Mouse (Mus musculus): ENCODE measurements around the gene Ncs1.

GRCm38 (mm10) chr2:31339826-31340225, 94.2 kb downstream of the Ncs1 start:
- TF ChIP-seq MAX (IDR thresholded peaks at IDR 0.05; ENCODE audit: low read length) (no peak), POLR2A (IDR thresholded peaks at IDR 0.05; ENCODE audit: low read depth, low read length) (no peak), EP300 (IDR thresholded peaks at IDR 0.05; ENCODE audit: low read length) (no peak), CHD1 (IDR thresholded peaks at IDR 0.05; ENCODE audit: low read depth, low read length) (no peak), ZNF384 (IDR thresholded peaks at IDR 0.05; ENCODE audit: low read depth, low read length) (no peak), CHD2 (IDR thresholded peaks at IDR 0.05; ENCODE audit: low read length) (no peak), CTCF (conservative IDR thresholded peaks at IDR 0.05 in 1 of 2, IDR thresholded peaks at IDR 0.05 in 1 of 2; ENCODE audit: low read depth in 2 of 2, low read length in 2 of 2) (no peak), MXI1 (IDR thresholded peaks at IDR 0.05; ENCODE audit: low read depth, low read length) (no peak)
